Mouse (Mus musculus) right cerebral cortex, postnatal 10 days (tissue): ENCODE measurements at regions not wholly inside any gene's neighbourhood (a gene's known extent, or its start where the extent isn't known, plus 50 kb on each side); places are given as distances from the start of the nearest gene placed in this dataset.

Source experiments
- DNase-seq, 2 experiments: peaks; one replicate each; pipeline ENCODE4 v3.0.0; 2021; ENCODE audit warnings: low spot score in 2 of 2

DNA sequence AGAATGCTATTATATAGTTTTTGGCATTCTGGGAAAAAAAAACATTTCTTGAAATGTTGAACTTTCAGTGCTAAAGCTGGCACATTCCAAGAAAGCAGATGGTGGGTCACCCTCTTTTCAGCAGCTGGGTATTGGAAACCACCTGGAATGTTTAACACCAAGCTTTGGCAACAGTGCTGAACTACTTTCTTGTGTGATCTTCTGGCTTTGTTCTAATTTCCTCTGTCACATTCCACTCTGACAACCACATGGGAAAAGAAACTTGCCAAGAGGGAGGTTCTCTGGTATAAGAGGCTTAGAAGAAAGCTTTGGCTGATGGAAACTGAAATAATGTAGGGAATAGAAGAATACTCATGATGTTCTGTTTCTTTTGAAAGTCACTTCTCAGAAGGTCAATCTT, 920.4 kb upstream of the Tenm4 start:
- no peak for DNase-seq

DNA sequence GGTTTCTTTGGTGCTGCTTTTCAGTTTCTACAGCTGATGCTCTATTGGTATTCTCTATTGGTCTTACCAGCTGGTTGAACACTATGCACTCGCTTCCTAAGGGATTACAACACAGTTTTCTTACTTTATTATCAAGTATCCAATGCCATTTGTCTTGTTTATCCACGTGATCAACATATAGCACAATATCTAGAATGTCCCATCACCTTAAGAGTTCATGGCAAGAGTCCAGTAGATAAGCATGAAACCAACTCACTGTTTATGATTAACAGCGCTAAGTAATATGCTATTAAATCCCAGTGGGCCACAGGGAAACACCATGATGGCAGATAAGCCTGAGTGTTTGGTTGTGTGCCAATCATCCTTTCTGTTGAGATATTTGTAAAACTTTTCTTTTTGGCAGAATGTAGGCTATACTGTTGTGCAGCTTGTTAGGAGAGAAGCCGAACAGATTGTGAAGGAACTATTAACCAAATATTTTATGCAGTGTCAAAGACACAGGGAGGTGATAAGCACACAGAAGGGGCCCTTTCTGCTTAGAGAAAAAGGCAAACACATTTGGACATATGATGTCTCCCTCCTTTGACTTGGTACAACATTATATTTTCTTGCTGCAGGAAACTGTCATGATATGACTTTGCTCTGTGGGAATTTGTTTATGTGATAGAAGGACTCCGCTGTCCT, 917.0 kb upstream of the Tenm4 start:
- no peak for DNase-seq

DNA sequence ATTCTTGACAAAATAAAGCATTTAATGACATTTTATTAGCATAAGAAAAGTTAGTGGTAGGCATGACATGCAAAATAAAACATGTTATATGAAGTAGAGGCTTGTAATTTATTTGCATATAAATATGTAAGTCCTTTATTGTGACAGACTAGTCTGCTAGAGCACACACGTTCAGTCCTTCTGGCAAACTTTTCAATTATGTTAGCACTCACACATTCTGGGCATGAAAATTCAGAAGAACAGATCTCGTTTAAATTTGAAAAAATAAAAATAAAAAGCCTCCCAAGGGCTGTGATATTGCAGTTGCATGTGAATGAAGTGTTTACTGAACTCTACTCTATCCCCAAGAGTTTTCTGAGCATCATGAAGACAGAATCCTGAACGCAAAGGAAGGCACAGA, 916.1 kb upstream of the Tenm4 start:
- no peak for DNase-seq

DNA sequence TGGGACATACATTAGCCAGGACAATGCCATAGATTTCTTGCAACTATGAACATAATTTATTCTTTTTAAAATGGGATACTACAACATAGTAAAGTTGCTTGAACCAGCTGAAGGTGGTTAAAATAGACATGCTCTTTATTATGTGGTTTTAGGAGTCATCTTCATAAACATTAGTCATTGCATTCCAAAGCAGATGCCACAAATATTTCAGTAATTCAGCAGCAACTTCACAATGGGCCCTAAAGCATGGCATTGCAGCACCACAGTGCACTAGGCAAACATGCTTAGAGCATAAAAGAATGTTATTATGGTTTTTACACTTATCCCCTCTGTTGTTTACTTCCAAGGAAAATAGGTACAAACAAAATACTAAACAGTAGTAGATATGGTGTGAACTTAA, 915.3 kb upstream of the Tenm4 start:
- DNase-seq: no peak

DNA sequence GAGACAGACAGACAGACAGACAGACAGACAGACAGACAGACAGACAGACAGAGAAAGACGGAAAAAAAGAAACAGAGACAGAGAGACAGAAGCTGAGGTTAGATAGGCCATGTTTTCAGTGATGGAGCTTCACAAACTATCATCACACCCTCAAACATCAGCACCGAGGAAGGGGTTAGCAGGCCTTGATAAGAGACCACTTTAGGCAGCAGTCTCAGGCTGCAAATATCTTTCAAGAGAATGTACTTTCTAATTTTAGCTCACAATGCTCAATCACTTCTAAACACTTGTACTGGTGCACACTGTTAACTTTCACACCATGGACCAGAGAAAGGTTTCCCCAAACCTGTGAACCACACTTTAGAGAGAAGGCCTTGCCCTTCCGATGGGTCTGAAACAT, 908.1 kb upstream of the Tenm4 start:
- no peak for DNase-seq

DNA sequence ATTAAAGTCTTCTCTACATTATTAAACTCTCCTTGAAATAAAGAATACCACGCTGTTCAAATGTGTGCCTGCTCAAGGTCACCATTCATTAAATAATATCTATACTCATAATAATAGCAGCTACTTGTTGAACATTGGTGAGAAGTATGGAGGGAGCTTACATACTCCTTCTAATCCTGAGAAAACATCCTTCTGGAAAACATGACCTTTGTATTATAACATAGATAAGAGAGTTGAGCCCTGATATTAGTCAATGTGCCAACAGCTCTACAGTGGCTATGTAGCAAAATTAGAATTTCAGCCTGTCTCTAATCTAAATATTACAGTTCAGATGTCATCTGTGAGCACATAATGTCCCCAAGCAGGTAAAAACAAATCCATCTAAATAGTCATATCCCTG, 893.8 kb upstream of the Tenm4 start:
- DNase-seq: no peak

DNA sequence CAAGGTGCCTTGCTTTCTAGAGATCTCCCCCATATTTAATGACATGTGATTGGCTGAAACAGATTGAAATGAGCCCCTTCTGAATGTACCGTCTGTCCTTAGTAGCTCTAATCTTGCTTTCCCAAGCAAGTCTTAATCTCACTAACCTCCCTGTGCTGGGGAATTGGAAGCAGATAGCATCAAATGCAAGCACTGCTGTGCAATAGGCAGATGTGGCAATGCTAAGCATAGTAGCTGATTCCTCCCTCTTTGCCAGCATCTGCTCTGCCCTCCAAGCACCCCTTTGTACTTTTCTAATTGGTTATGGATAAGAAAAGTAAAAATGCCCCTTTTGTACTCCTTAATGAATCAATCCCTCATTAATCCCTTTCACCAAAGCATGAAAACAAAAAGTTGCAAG, 857.4 kb upstream of the Tenm4 start:
- no peak for DNase-seq

DNA sequence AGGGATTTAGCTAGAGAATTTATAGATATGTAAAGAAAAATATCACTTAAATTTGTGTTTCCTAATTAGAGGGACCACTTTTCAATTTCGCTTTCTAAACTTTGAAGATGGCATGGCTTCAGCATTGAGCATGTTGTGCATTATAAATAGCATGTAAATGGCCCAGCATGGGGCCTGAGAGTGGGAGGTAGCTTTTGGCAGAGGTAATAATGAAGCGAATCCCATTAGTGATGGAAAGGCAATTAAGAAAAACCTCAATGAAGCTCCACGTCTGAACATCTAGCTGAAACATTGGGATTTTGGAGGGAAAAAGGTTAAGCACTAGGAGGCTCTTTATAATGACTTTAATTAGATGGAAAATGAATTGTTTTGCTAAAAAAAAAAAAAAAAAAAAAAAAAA, 848.0 kb upstream of the Tenm4 start:
- DNase-seq: peak; percentile 28 to 36

DNA sequence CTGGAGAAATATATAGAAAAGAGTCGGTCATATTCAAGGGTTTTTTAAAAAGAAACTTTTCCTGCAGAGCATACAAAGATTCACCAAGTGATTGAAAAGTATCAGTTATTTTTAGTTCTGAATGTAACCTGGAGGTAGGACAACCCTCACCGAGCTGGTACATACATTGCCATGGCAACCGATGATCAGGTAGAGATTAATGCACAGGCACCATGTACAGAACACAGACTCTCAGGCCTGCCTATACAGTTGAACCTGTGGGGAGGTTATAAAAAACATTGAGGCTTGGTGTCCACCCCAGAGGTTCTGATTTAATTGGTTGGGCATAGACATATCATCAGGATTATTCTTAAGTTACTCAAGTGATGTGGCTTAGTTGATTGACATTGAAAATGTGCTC, 846.1 kb upstream of the Tenm4 start:
- no peak for DNase-seq

DNA sequence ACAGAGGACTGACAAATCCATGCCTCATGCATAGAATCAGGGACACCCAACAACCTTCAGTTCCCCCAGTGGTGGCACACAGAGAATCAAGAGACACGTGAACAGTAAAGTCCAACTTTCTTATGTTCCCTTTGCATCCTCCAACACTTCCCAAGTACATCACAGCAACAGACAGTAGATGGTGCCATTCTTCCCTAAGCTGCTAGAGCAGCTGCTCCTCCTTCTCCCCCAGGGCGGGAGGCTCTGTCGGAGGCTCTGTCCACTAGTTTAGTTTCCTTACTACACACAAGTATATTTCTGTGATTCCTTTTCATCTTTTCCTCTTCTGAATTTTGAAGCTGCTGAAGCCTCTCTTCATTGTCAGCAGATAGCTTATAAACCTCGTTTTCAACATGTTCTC, 839.0 kb upstream of the Tenm4 start:
- no peak for DNase-seq

DNA sequence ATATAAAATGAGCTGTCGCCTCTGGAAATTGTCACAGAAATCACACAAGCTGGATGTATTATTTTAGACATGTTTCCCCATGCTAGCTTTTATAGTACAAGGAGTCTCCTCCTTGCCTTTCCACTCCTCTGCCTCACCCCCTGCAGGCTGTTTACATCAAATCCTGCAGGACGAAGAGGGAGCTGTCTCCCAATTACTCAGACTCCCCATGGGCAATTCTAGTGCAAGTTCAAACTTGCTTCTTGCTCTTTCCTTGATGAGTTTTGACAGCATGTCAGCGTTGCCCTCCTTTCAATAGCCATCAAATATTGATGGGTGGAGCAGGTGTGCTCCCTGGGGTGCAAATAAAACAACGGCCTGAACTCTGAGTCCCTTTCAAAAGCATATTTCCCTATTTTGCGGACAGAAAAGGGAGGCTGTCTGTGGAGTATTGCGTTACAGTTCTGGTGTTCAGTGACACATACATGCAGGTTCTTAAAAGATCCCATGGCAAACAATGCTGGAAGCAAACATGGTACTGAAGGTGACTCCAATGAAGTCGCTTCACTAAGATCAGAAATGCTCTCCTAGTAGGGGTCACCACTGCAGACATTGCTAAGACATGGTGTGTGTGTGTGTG, 820.8 kb upstream of the Tenm4 start:
- DNase-seq: no peak

DNA sequence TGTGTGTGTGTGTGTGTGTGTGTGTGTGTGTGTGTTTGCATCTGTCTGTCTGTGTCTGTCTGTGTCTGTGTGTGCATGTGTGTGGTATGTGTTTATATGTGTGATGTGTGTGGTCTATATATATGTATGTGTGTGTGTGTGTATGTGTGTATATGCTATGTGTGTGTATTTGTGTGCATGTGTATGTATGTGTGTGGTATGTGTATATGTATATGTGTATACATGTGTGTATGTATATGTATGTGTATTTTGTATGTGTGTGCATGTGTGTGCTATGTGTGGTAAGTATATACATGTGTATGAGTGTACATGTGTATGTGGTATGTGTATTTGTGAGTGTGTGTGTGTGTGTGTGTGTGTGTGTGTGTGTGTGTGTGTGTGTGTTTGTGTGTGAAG, 820.2 kb upstream of the Tenm4 start:
- DNase-seq: no peak

DNA sequence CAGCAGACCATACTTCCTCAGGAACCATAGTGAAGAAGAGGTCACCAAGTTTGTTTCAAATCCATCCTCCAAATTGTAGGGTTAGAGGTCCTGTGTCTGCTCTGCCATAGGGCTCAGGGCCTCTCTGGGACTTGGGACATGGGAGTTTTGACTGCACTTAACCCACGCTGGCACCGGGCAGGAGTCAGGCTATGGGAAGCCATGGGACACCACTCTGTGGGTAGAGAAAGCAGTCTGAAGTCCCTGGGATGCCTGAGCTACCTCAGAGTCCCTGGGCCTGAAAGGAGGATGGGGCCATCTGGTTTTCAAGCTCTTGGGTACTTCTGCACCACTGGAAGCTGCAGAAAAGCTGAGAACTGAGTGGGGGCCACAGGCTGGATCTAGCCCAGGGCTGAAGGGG, 819.7 kb upstream of the Tenm4 start:
- no peak for DNase-seq

DNA sequence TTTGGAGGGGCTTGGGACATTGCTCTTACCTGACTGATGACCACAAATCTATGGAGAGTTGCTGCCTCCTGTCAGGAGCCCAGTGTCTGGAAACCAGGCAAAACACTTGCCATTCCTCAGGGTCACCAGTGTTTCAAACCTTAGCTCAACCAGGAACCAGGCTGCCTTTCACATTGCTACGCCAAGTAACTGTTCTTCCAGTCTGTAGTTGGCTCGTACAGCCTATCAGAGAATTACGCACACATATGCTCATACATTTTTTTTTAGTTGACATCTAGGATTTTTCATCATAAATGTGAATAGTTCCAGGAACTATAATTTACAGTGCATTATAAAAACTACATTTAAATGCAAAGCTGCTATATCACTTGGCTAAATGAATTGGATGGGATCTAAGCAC, 818.9 kb upstream of the Tenm4 start:
- no peak for DNase-seq

DNA sequence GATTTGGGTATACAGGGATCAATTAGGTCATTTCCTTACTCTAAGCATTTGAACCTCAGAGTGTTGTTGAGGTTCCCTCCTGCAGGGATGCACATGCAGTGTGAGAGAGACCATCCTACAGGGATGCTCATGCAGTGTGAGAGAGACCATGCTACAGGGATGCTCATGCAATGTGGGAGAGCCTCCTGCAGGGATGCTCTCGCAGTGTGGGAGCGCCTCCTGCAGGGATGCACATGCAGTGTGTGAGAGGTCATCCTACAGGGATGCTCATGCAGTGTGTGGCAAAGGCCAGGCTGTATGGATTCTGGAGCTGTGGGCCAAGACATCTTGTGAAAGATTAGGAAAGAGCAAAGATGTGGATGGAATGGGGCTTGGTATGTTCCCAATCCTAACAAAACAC, 816.1 kb upstream of the Tenm4 start:
- no peak for DNase-seq

DNA sequence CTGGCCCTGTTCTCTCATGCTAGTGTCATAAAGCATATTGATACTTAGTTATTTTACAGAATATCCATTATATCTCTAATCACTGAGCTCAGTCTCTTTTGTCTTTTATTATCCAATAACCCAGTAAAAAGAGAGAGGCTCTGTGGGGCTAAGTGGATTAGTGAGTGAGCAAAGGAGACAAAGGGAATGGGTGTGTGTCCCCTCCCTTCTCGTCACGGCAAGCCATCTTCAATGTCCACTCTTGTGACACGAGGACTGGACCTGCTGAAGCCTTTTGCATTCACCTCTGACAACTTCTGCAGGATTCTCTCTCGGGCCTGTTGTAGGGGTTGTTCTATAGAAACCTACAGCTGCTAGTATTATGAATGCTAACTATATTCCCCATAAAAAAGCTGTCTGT, 812.3 kb upstream of the Tenm4 start:
- DNase-seq: no peak

DNA sequence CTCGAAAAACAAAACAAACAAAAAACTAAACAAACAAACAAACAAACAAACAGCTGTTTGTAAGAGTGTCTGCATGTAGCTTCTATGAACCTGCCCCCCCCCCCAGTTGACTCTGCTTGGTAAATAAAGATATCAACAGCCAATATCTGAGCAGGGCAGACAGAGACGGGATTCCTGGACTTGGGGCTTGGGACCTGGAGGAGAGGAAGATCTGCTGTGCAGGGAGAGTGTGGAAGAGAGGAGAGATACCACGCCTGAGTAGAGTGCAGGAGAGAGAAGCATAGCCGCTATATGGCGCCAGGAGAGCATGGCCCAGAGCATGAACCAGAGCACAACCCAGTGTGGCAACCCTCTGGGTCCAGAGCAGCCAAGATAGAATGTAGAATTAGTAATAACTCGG, 811.9 kb upstream of the Tenm4 start:
- no peak for DNase-seq
